Mouse (Mus musculus) heart, adult 9 months (tissue): ENCODE results near the gene Vasp.
A peak's percentile ranks its signal among the peaks of the same experiment; 100 is the strongest.

Experiments
- DNase-seq, 2 experiments: peaks; one replicate each; pipeline ENCODE4 v3.0.0; 2022; ENCODE audit warnings: low spot score in 2 of 2

Gene Vasp

GRCm38 (mm10) chr7:19236411-19236810 lies 35.2 kb downstream of the Vasp start:
- no peak for DNase-seq

DNA sequence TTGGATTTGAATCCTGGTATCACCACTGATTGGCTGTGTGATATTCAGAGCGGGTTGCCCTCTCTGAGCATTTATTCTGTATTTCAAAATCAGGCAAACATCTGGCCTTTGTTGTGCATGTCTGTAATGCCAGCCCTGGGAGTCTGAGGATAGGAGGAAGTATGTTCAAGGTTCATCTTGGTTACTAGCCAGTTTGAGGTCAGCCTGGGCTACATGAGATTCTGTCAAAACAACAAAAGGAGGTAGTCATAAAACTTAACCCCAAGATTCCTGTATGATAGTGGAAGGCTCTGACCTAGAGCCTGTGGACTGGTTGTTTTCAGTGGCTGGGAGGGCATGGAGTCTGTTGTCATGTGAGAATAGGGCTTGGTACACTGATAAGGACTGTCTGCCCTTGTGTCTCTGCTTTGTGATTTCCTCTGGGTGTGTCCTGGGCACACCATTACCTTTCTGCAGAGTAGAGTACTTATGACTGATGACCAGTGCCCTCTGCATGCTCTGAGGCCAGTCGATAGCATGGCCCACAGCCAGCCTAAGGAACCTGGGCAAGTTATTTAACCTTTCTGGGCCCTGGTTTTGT lies 36.4 kb downstream of the Vasp start:
- no peak for DNase-seq

- no peak for DNase-seq
Observed at GRCm38 (mm10) chr7:19234652-19235051, 37.0 kb downstream of the Vasp start.

GRCm38 (mm10) chr7:19231849-19232248 lies 39.8 kb downstream of the Vasp start:
- no peak for DNase-seq

DNA sequence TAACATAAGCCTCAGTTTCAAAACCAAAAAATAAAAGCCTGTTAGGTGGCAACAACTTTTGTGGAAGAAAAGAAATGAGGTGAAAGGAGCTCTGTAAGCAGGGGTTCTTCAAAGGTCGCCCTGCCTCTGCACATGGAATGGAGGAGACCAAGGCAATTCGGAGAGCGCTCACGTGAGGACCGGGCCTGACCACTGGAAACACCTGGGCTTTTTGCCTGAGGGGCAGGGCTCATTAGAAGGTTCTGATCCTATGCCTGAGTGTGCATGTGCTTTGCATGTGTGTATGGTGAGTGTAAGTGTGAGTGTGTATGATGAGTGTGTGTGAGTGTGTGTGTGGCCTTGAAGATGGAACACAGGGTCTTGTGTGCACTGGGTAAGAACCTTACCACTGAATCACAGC lies 40.7 kb downstream of the Vasp start:
- DNase-seq = no peak

DNA sequence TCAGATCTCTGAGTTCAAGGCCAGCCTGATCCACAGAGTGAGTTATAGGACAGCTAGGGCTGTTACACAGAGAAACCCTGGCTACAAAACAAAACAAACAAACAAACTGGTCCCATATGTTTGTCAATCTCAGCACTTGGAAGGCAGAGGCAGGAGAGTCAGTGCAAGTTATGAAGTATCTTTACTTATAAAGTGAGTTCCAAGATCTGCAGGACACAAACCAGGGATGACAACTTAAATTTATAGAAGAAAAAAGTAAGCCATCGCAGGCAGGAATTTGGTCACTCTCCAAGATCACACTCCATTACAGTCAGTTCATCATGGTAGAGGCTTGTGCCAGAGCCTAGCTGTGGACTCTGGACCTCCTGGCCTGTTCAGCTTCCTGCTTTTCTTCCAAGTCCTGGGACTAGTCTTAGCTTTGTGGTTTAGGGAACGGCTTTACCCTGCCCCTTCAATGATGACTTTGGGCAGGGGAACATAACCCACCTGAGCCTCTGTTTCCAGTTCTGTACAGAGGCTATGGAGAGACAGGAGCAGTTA lies 41.5 kb downstream of the Vasp start:
- DNase-seq = no peak

- no peak for DNase-seq
Observed at GRCm38 (mm10) chr7:19229404-19229803, 42.2 kb downstream of the Vasp start.

GRCm38 (mm10) chr7:19228793-19229148 lies 42.8 kb downstream of the Vasp start:
- DNase-seq = no peak

DNA sequence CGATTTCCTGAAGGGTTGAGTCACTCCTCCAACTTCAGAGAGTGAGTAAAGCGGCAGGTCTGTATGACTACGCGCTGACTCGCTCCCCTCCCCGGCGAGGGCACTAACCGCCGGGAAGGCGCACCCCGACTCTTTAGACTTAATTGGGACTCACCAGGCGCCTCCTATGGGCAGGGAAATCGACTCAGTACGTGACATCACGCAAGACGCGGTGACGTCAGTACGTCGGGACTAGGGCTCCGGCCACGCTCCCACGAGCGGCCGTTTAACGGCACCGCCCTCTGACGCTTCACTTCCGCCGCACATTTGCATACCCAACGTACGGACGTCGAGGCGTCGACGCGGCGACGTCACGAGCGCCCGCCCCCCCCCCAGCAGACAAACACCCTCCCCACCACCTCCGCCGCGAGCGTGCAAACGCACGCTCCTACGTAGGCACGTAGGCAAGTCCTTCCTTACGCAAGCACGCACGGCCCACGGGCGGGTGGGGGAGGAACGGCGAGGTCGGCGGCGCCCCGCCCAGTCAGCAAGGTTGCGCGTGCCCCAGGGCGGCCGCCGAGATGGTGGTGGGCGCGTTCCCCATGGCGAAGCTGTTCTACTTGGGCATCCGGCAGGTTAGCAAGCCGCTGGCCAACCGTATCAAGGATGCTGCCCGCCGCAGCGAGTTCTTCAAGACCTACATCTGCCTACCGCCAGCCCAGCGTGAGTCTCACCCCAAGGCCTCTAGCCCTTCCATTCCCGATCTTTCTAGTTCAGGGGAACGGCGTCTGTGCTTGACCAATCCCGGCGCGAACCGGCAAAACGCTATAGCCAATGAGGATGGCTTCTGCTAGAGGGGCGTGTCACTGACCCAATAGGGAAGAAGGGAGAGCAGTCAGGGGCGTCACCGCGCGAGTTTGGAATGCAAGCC lies 43.5 kb downstream of the Vasp start, which contains the start of gene Opa3:
TSS of gene Opa3 (plus strand) at position 452 of the 910 bp plus-strand sequence.
- DNase-seq = peak; percentile 100

DNA sequence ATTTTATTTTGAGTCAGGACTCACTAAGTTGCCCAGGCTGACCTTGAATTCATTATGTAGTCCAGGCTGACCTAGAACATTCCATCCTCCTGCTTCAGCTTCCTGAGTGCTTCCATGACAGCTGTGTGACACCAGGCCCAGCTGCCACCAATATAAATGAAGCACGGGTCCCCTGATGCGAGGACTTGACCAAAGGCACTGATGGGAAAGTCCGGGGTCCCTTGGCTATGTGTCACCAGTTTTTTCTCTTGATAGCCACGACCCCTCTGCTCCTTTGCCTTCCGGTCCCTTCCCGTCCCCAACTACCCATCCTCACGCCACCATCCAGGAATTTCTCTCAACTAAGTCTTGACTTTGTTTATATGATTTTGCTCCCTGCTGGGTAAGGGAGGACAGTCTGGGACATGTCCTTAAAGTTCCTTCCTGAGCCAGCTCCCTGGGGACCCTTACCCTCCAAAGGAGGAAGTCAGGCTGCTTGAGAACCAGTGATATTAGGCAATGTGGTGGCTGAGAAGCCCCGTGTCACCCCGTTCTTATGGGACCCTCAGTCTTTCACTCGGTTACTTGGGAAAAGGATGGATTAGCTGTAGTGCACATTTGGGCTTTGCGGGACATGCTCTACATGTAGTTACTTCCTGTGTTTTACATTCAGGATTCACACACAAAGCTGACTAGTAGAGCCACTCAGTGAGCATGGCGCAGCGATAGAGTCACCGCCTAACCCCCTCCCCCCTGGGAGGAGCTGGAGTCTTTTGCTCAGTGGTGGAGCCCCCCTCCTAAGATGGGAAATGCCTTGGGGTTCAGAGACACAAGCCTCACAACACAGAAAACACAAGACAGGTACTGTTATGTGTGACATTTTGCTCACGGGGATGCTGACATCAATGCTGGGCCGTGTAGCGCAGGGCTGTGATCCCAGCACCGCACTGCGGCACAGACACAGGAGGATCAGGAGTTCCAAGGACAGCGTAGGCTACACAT lies 44.5 kb downstream of the Vasp start:
- DNase-seq = peak; percentile 49 to 67

- DNase-seq = peak in 1 of 2 experiments; percentile 69
Observed at GRCm38 (mm10) chr7:19224933-19225332, 46.7 kb downstream of the Vasp start.

DNA sequence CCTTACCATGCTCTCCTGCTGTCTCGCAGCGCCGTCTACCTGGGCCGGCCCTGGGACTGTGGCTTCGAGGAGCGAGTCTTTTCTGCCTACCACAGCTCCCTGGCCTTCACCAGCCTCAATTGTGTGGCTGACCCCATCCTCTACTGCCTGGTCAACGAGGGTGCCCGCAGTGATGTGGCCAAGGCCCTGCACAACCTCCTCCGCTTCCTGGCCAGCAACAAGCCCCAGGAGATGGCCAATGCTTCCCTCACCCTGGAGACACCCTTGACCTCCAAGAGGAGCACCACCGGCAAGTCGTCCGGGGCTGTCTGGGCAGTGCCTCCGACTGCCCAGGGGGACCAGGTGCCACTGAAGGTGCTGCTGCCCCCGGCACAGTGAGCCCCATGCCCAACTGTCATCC lies 48.7 kb downstream of the Vasp start:
- no peak for DNase-seq

DNA sequence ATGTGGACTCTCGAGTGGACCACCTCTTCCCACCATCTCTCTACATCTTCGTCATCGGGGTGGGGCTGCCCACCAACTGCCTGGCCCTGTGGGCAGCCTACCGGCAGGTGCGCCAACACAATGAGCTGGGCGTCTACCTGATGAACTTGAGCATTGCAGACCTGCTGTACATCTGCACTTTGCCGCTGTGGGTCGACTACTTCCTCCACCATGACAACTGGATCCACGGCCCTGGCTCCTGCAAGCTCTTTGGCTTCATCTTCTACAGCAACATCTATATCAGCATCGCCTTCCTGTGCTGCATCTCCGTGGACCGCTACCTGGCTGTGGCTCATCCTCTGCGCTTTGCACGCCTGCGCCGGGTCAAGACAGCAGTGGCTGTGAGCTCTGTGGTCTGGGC lies 49.4 kb downstream of the Vasp start:
- no peak for DNase-seq

DNA sequence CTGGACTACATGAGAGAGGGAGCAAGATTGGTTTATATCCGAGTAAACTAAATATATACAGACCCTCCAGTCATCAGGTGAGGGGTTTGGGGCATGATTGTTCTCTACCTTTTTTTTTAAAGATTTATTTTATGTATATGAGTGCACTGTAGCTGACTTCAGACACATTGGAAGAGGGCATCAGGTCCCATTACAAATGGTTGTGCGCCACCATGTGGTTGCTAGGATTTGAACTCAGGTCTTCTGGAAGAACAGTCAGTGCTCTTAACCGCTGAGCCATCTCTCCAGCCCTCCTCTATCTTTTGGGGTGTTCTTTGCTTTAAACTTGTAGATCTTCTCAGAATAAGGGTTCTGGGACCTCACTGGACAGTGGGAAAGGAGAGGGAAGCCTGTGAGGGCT lies 51.6 kb downstream of the Vasp start:
- DNase-seq = no peak

DNA sequence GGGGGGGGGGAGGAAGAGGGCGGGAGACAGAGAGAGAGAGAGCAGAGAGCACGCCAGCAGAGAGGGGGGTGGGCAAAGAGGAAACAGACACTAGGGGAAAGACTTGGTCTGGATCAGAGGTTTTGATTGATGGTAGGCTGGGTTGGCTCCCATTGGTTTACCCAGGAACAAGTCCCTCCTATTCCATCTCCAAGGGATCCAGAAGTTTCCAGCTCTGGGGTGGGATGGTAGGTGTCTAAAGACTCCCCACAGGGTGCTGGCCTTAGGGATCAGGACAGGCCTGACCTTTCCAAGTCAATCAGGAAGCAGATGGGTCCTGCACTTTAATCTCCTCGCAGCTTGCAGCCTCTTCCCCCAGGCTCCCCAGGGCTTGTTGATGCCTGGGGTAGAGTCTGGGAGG lies 53.7 kb downstream of the Vasp start:
- no peak for DNase-seq

GRCm38 (mm10) chr7:19217492-19217891 lies 54.1 kb downstream of the Vasp start:
- DNase-seq = no peak

DNA sequence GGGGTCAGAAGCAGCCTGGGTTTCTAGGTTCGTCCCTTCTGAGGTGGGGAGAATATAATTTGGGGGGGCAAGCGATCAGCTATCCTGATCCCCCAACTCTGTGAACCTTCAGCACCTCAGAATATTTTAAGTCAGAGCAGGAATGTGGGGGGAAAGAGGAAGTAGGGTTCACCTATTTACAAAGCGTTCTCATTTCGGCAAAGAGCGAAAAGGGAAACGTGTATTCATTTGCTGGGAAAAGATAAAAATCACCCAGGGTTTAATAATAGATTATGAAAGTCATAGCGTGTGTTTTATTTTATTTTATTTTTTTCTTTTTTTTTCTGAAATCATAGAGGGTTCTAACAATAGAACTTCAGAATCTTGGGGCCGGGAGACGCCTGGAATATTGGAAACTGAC lies 56.7 kb downstream of the Vasp start:
- DNase-seq = no peak

- no peak for DNase-seq
Observed at GRCm38 (mm10) chr7:19214369-19214768, 57.2 kb downstream of the Vasp start.

- DNase-seq = peak in 1 of 2 experiments; percentile 46
Observed at GRCm38 (mm10) chr7:19213385-19213784, 58.2 kb downstream of the Vasp start.

DNA sequence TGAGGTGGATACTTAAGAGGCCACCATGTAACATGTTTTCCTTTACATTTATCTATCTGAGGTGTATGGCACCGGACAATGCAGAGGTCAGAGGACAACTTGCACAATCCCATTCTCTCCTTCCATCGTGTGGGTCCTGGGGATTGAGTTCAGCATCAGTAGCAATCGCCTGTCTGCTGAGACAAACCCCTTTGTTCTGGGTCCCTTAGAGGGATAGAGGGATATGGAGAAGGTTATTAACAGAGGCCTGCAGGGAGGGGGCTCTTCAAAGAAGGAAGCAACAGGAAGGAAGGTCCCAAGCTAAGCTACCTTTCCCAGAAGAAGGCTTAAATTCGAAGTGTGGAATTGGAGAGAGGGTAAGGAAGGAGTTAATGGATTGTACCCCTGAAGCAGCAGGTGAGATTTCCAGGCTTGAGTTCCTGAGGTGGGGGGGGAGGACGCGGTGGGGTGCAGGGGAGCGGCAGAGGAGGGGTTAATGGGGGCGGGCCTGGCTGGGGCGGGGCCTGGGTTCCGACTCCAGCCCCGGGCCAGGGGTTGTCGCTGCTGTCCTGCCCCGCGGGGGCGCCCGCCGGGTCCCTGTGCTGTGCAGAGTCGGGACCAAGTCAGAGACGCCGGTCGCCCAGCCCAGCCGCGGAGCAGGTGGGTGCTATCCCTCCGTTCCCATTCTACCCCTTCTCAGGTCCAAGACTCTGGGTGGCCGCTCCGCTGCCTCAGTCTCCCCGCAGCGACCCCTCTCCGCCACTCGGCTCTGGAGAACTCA lies 59.4 kb downstream of the Vasp start, which contains the start of gene Gpr4:
TSS of gene Gpr4 (plus strand) at position 543 of the 760 bp plus-strand sequence.
- DNase-seq = peak in 1 of 2 experiments; percentile 41
